Mouse (Mus musculus): ENCODE measurements around the gene Vwa7. TPM values are rescaled to one million over a fixed set of nuclear protein-coding genes. Genes with fewer than 3 reads are reported as not detected.

Gene Vwa7
- polyA plus RNA-seq, 1 experiment from 2014 or later, result 0.30 TPM

DNA sequence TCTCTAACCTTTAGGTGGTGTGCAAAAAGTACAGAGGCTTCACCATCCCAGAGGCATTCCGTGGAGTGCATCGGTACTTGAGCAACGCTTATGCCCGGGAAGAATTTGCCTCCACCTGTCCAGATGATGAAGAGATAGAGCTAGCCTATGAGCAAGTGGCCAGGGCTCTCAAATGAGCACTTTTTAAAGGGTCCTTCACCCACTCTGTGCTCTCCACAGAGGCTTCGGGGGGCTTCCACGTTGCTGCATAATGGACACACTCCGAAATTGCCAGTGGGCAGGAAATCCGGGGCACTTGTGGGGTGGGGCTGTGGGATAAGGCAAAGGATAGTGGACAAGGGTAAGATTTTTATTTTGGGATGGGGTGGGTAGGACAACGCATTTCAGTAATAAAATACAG, 41.9 kb downstream of the Vwa7 start:
- H3K9ac ChIP-seq (replicated peaks; ENCODE audit: low read depth), result no peak overlapping the region

DNA sequence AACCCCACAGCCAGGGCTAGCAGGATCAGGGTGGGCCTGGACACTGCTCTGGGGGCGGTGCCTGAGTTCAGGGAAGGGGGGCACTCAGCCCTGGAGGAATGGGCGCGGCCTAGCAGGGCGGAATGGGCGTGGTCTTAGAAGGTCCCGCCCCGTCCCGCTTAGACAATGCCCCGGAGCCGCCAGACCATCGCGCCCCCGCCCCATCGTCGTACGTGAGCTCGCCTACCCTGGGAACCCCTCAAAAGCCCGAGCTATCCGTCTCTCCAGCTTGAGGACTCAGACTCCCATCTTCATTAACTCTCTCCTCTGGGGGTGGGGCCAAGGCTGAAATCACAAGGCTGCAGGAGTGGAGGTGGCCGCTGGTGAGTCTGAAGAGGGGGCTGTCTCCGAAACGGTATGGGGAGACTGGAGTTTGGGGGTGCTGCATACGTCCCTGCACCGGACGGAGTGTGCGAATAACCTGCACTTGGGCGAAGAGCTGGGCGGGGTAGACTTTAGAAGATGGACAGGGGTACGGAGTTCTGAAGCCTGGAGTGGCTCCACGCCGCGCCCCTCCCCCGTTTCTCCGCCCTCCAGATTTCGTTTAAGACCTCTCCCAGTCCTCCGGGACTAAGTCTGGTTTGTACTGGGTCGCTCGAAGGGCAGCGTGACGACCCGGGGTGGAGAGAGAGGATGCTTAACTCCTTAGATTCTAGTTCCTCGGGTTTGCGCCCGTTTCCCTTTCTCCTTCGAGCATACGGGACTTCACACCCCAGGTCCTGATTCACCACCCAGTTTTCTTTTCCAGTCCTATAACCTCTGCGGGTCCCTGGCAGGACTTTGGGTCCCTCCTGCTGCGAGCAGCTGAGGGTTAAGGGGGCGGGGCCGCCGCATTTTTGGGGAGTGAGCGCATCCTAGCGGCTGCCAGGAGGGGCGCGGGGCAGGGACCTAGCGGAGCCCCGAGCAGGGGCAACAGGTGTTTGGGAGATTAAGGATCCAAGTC, 42.8 kb downstream of the Vwa7 start, which contains the start of gene Ddah2:
TSS of gene Ddah2 (plus strand) at position 125 of the 982 bp plus-strand sequence.
- ATAC-seq, result peak; percentile 93
- peak within 1 kb of the TSS; percentile 63 for H3K9ac ChIP-seq (replicated peaks; ENCODE audit: low read depth)

More for the DNA sequence above, 41.9 kb downstream of the Vwa7 start:
- Histone ChIP-seq H3K9me3 (ENCODE audit: low read length) (no peaks in the 10 kb centered on the region), H3K4me2 (replicated peaks; ENCODE audit: low read depth, low read length) (peak overlapping the region; percentile 70), H3K27ac (ENCODE audit: low read length) (0 out of 2 replicates have a peak overlapping the region, but pooled peaks have one; percentile 88), H3K4me3 (ENCODE audit: low read depth, low read length) (no peak overlapping the region), H3K36me3 (ENCODE audit: insufficient read depth, low read length) (peaks cover 38% of the 10 kb centered on the region; the same call in 1 of the 2 replicates), H3K27me3 (replicated peaks; ENCODE audit: insufficient read depth, low read length) (no peaks in the 10 kb centered on the region), H3K4me1 (ENCODE audit: insufficient read depth, low read depth, low read length) (peaks cover 7% of the 10 kb centered on the region)
- DNase-seq (ENCODE audit: low spot score) (no peak), ATAC-seq (no peak)
- TF ChIP-seq EP300 (IDR thresholded peaks at IDR 0.05) (no peak), CTCF (IDR thresholded peaks at IDR 0.05) (no peak)
- 39% methylated on average over 9 of the region's 9 CpGs for WGBS

DNA sequence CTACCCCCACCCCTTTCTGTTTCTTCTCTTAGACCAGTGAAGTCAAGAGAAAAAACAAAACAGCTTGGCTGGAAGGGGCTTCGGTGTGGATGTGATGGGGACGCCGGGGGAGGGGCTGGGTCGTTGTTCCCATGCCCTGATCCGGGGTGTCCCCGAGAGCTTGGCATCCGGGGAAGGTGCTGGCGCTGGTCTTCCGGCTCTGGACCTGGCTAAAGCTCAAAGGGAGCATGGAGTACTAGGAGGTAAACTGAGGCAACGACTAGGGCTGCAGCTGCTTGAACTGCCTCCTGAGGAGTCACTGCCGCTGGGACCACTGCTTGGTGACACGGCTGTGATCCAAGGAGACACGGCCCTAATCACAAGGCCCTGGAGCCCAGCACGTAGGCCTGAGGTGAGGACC, 43.7 kb downstream of the Vwa7 start:
- Histone ChIP-seq H3K27ac (ENCODE audit: low read length) (no peak overlapping the region; the same call in 1 of the 2 replicates), H3K36me3 (ENCODE audit: insufficient read depth, low read length) (peaks cover 24% of the 10 kb centered on the region; the same call in 1 of the 2 replicates), H3K9ac (replicated peaks; ENCODE audit: low read depth) (peak overlapping the region; percentile 63), H3K27me3 (replicated peaks; ENCODE audit: insufficient read depth, low read length) (no peaks in the 10 kb centered on the region), H3K9me3 (ENCODE audit: low read length) (no peaks in the 10 kb centered on the region), H3K4me2 (replicated peaks; ENCODE audit: low read depth, low read length) (peak overlapping the region; percentile 70), H3K4me3 (ENCODE audit: low read depth, low read length) (peak overlapping the region; percentile 71), H3K4me1 (ENCODE audit: insufficient read depth, low read depth, low read length) (peaks cover 7% of the 10 kb centered on the region)
- 21% methylated on average over 14 of the region's 14 CpGs for WGBS
- no peak for ATAC-seq
- TF ChIP-seq EP300 (IDR thresholded peaks at IDR 0.05) (no peak), CTCF (IDR thresholded peaks at IDR 0.05) (no peak)
- no peak for DNase-seq (ENCODE audit: low spot score)

More for the DNA sequence above, 42.8 kb downstream of the Vwa7 start, which contains the start of gene Ddah2:
- H3K27ac ChIP-seq (ENCODE audit: low read length), result peak within 1 kb of the TSS; percentile 88
- H3K4me2 ChIP-seq (replicated peaks; ENCODE audit: low read depth, low read length), result peak within 1 kb of the TSS; percentile 70
- peaks cover 7% of the 10 kb centered on the region for H3K4me1 ChIP-seq (ENCODE audit: insufficient read depth, low read depth, low read length)
- no peaks in the 10 kb centered on the region for H3K9me3 ChIP-seq (ENCODE audit: low read length)
- no peaks in the 10 kb centered on the region for H3K27me3 ChIP-seq (replicated peaks; ENCODE audit: insufficient read depth, low read length)
- WGBS, result under 1% methylated on average over 56 of the region's 57 CpGs
- TF ChIP-seq CTCF (IDR thresholded peaks at IDR 0.05), result peak; percentile 79
- no peak for TF ChIP-seq EP300 (IDR thresholded peaks at IDR 0.05)
- peak within 1 kb of the TSS; percentile 71 for H3K4me3 ChIP-seq (ENCODE audit: low read depth, low read length)
- peak; percentile 96 for DNase-seq (ENCODE audit: low spot score)
- H3K36me3 ChIP-seq (ENCODE audit: insufficient read depth, low read length), result peaks cover 29% of the 10 kb centered on the region; the same call in 1 of the 2 replicates

DNA sequence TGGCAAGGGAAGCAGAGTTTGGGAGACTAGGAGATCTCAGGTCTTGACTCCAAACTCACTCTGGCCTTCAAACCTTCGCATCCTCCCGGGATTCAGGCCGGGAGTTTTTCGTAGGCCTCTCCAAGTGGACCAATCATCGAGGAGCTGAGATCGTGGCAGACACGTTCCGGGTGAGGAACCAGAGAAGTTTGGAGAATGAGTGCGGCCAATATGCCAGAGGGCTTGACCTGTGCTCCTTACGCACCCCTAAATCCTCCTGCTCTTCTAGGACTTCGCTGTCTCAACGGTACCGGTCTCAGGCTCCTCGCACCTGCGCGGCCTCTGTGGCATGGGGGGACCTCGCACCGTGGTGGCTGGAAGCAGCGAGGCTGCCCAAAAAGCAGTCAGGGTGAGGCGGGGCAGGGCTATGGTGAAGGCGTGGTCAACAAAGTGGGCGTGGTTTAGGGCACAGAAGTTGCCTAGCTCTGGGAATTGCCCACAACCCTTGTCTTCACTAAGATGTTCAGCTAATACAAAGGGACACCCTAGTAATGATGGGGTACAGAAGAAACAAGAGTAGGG, 44.4 kb downstream of the Vwa7 start:
- H3K9me3 ChIP-seq (ENCODE audit: low read length), result no peaks in the 10 kb centered on the region
- no peak overlapping the region for H3K27ac ChIP-seq (ENCODE audit: low read length)
- peaks cover 12% of the 10 kb centered on the region for H3K4me1 ChIP-seq (ENCODE audit: insufficient read depth, low read depth, low read length)
- H3K9ac ChIP-seq (replicated peaks; ENCODE audit: low read depth), result no peak overlapping the region
- peak overlapping the region; percentile 70; the same call in 1 of the 2 replicates for H3K4me2 ChIP-seq (replicated peaks; ENCODE audit: low read depth, low read length)
- H3K27me3 ChIP-seq (replicated peaks; ENCODE audit: insufficient read depth, low read length), result no peaks in the 10 kb centered on the region
- H3K36me3 ChIP-seq (ENCODE audit: insufficient read depth, low read length), result peaks cover 16% of the 10 kb centered on the region; the same call in 1 of the 2 replicates
- peak; percentile 46 for DNase-seq (ENCODE audit: low spot score)
- TF ChIP-seq EP300 (IDR thresholded peaks at IDR 0.05) (no peak), CTCF (IDR thresholded peaks at IDR 0.05) (no peak)
- ATAC-seq, result no peak
- no peak overlapping the region for H3K4me3 ChIP-seq (ENCODE audit: low read depth, low read length)
- WGBS, result 63% methylated on average over 22 of the region's 22 CpGs

DNA sequence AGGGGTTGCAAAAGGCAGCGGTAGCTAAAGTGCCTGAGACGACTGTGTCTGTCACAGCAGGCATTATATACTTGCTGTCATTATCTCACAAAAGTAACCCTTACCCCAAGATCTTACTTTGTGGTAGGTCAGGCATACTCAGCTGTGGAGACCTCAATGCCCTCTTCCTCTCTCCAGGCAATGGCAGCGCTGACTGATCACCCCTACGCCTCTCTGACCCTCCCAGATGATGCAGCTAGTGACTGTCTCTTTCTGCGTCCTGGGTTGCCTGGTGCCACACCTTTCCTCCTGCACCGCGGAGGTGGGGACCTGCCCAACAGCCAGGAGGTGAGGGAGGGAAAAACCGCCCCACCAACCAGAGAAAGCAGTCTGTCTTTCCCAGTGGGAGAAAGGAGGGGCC, 44.9 kb downstream of the Vwa7 start:
- peaks cover 12% of the 10 kb centered on the region for H3K4me1 ChIP-seq (ENCODE audit: insufficient read depth, low read depth, low read length)
- H3K4me2 ChIP-seq (replicated peaks; ENCODE audit: low read depth, low read length), result no peak overlapping the region
- H3K9me3 ChIP-seq (ENCODE audit: low read length), result no peaks in the 10 kb centered on the region
- no peak overlapping the region for H3K9ac ChIP-seq (replicated peaks; ENCODE audit: low read depth)
- TF ChIP-seq EP300 (IDR thresholded peaks at IDR 0.05) (no peak), CTCF (IDR thresholded peaks at IDR 0.05) (no peak)
- H3K27ac ChIP-seq (ENCODE audit: low read length), result no peak overlapping the region
- DNase-seq (ENCODE audit: low spot score) (no peak), ATAC-seq (no peak)
- no peak overlapping the region for H3K4me3 ChIP-seq (ENCODE audit: low read depth, low read length)
- peaks cover 14% of the 10 kb centered on the region; the same call in 1 of the 2 replicates for H3K36me3 ChIP-seq (ENCODE audit: insufficient read depth, low read length)
- WGBS, result 77% methylated on average over 8 of the region's 8 CpGs
- 0 out of 2 replicates have a peak, but pooled peaks cover 1% of the 10 kb centered on the region for H3K27me3 ChIP-seq (replicated peaks; ENCODE audit: insufficient read depth, low read length)

DNA sequence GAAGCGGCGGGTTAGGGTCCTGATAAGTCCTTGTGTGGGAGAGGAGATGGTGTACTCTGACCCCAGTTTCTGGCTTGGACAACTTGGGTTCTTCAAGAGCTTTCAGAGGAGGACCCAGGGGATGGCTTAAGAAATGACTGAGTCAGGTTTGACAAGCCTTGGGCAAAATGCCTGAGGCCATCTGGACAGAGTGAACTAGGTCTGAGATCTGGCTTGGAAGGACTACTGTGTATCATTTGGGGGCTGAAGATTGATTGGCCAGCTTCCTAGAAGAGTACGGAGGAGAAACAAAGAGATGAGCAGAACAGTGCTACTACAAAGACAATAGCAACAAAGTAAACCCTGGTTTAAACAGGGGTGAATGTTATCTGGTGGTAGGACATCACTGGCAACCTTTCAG, 47.1 kb downstream of the Vwa7 start:
- H3K4me2 ChIP-seq (replicated peaks; ENCODE audit: low read depth, low read length), result no peak overlapping the region
- peaks cover 12% of the 10 kb centered on the region for H3K4me1 ChIP-seq (ENCODE audit: insufficient read depth, low read depth, low read length)
- no peak overlapping the region for H3K9ac ChIP-seq (replicated peaks; ENCODE audit: low read depth)
- H3K36me3 ChIP-seq (ENCODE audit: insufficient read depth, low read length), result peaks cover 7% of the 10 kb centered on the region; the same call in 1 of the 2 replicates
- no peak for ATAC-seq
- WGBS, result 74% methylated on average over 3 of the region's 3 CpGs
- no peak for DNase-seq (ENCODE audit: low spot score)
- TF ChIP-seq EP300 (IDR thresholded peaks at IDR 0.05), result no peak
- TF ChIP-seq CTCF (IDR thresholded peaks at IDR 0.05), result no peak
- H3K27me3 ChIP-seq (replicated peaks; ENCODE audit: insufficient read depth, low read length), result 0 out of 2 replicates have a peak, but pooled peaks cover 3% of the 10 kb centered on the region
- H3K9me3 ChIP-seq (ENCODE audit: low read length), result no peaks in the 10 kb centered on the region
- H3K4me3 ChIP-seq (ENCODE audit: low read depth, low read length), result no peak overlapping the region
- H3K27ac ChIP-seq (ENCODE audit: low read length), result peak overlapping the region; percentile 83; the same call in 1 of the 2 replicates
